Mouse (Mus musculus) liver, adult 2 months (tissue): ENCODE results near the gene Snrpd2.

ENCODE experiments used
- CTCF ChIP-seq: fragments of 200-500 bp; IDR thresholded peaks from 2 replicates; pipeline ENCODE4 v1.5.1; 2011; ENCODE audit warnings: low read depth, low read length, control low read depth
- POLR2A ChIP-seq: fragments of 200-500 bp; IDR thresholded peaks from 2 replicates; pipeline ENCODE4 v1.6.1; 2011; ENCODE audit warnings: low read length, control low read depth; ENCODE audit not compliant: insufficient read depth; ENCODE audit errors: extremely low read depth

DNA sequence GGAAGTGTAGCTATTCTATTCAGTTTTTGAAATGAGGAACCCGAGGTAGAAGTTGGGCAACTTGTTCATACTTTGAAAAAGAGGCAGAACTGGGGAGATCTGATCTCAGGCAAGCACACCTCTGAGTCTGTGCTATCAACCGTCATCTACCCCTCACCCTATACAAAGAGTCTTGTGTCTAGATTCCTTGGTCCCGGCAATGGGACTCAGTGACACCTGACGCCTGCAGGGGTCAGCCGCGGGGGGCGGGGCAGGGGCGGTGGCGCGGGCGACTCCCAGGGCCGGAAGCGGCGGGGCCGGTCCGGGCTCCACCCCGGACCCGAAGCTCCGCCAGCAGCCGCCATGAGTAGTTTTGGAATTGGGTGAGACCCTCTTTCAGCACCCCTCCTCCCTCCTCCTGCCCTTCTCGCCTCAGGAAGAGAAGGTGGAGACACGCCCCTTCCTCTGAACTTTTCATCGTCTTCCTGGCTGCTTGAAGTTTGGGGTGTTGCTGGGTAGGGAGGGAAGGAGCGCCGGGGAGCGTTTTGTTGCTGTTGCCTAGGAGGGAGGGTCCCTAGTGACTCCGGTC lies 31.4 kb downstream of the Snrpd2 start:
- TF ChIP-seq CTCF (no peak), POLR2A (no peak)
